Mouse (Mus musculus) lung, adult 2 months (tissue): ENCODE results near the gene Mrpl21.

Source experiments
- CTCF ChIP-seq: fragments of 200-500 bp; IDR thresholded peaks from 2 replicates; pipeline ENCODE4 v1.5.1; 2011; ENCODE audit warnings: mild to moderate bottlenecking, low read length, control low read depth; ENCODE audit not compliant: insufficient read depth
- POLR2A ChIP-seq: fragments of 200-500 bp; IDR thresholded peaks from 2 replicates; pipeline ENCODE4 v1.6.1; 2011; ENCODE audit warnings: low read depth, mild to moderate bottlenecking, control low read depth, low read length, borderline replicate concordance; ENCODE audit errors: extremely low read depth

- TF ChIP-seq POLR2A (peak; percentile 84), CTCF (no peak)
Measured at GRCm38 (mm10) chr19:3323201-3323621, 40.5 kb downstream of the Mrpl21 start.
